Mouse (Mus musculus) myocyte (in vitro differentiated cells): Measurements from ENCODE around the gene Egfl7.

Source experiments
- MAX ChIP-seq: IDR thresholded peaks from one replicate; pipeline ENCODE4 v1.6.1; 2011; ENCODE audit warnings: low read depth, mild to moderate bottlenecking, control low read depth
- MYOD1 ChIP-seq, 3 experiments: IDR thresholded peaks; one replicate each; pipeline ENCODE4 v1.6.1; 2011; ENCODE audit warnings: control low read depth in 2 of 3, low read depth in 2 of 3, mild to moderate bottlenecking in 2 of 3, moderate library complexity in 1 of 3; ENCODE audit not compliant: insufficient read length in 2 of 3, control insufficient read depth in 1 of 3
- MYOG ChIP-seq, 3 experiments: IDR thresholded peaks; one replicate each; pipeline ENCODE4 v1.6.1; 2011; ENCODE audit warnings: control low read depth in 2 of 3, low read depth in 2 of 3, mild to moderate bottlenecking in 2 of 3; ENCODE audit not compliant: insufficient read length in 2 of 3, control insufficient read depth in 1 of 3, insufficient read depth in 1 of 3
- POLR2A ChIP-seq: IDR thresholded peaks from one replicate; pipeline ENCODE4 v1.6.1; 2011; ENCODE audit warnings: low read depth, mild to moderate bottlenecking, control low read depth, moderate library complexity; ENCODE audit not compliant: insufficient read length
- POLR2AphosphoS2 ChIP-seq: IDR thresholded peaks from one replicate; pipeline ENCODE4 v1.6.1; 2011; ENCODE audit warnings: low read depth, control low read depth; ENCODE audit not compliant: insufficient read length
- SRF ChIP-seq: IDR thresholded peaks from one replicate; pipeline ENCODE4 v1.6.1; 2011; ENCODE audit warnings: low read depth; ENCODE audit not compliant: control insufficient read depth, insufficient read length

GRCm38 (mm10) chr2:26603159-26603558 is 23.3 kb downstream of the Egfl7 start:
- TF ChIP-seq MYOG (IDR thresholded peaks at IDR 0.05; ENCODE audit: control insufficient read depth in 1 of 3, insufficient read depth in 1 of 3, insufficient read length in 2 of 3, low read depth in 2 of 3) (no peak), MAX (no peak), MYOD1 (IDR thresholded peaks at IDR 0.05; ENCODE audit: control insufficient read depth in 1 of 3, insufficient read length in 2 of 3, low read depth in 2 of 3) (no peak), POLR2AphosphoS2 (no peak), SRF (no peak), POLR2A (no peak)
